Mouse (Mus musculus) spleen, adult 2 months (tissue): ENCODE measurements around the gene Gm10192.

ENCODE experiments used
- CTCF ChIP-seq: fragments of 200-500 bp; IDR thresholded peaks from 2 replicates; pipeline ENCODE4 v1.5.1; 2011; ENCODE audit warnings: mild to moderate bottlenecking, inconsistent platforms; ENCODE audit not compliant: insufficient read depth, insufficient read length, insufficient replicate concordance; ENCODE audit errors: extremely low read depth
- POLR2A ChIP-seq: fragments of 200-500 bp; IDR thresholded peaks from 2 replicates; pipeline ENCODE4 v1.6.1; 2011; ENCODE audit warnings: low read depth, low read length, inconsistent platforms

- TF ChIP-seq POLR2A (no peak), CTCF (no peak)
Measured at GRCm38 (mm10) chr4:97212514-97212913, 29.5 kb upstream of the Gm10192 start.
